Mouse (Mus musculus) left cerebral cortex, postnatal 25 days (tissue): ENCODE measurements around the gene Nfe2. TPM values are rescaled to one million over a fixed set of nuclear protein-coding genes. Genes with fewer than 3 reads are reported as not detected.

Experiments
- DNase-seq, 2 experiments: peaks; one replicate each; pipeline ENCODE4 v3.0.0; 2022; ENCODE audit warnings: low spot score in 2 of 2, mixed read lengths in 1 of 2
- intact Hi-C: fragments of 180-260 bp; cut with DNase I; formaldehyde crosslinking; loops from one replicate; pipeline ENCODE4 v1.15.1; 2025
- microRNA-seq, 2 experiments: library from miRNA; unstranded; fragments of <30 nt; microRNA quantifications; one replicate each; pipeline ENCODE4 v1.2.0; 2022
- total RNA-seq, 2 experiments: library from RNA; stranded (reverse); gene quantifications; 2 replicates each; pipeline ENCODE4 v1.2.3; 2021

The Nfe2 gene
- total RNA-seq, 2 experiments from 2014 or later: not detected

- intact Hi-C loops: no loop called here
- no peak for DNase-seq
Measured at GRCm38 (mm10) chr15:103237295-103237694, 20.9 kb downstream of the Nfe2 start.

GRCm38 (mm10) chr15:103233119-103233518 is 25.1 kb downstream of the Nfe2 start:
- DNase-seq: peak; percentile 31 to 77
- intact Hi-C loops: no loop called here

GRCm38 (mm10) chr15:103228904-103229303 is 29.3 kb downstream of the Nfe2 start:
- intact Hi-C loops: no loop called here
- DNase-seq: no peak

- no peak for DNase-seq
- intact Hi-C loops: no loop called here
Measured at GRCm38 (mm10) chr15:103227572-103227971, 30.6 kb downstream of the Nfe2 start.

- DNase-seq: no peak
- intact Hi-C loops: no loop called here
Measured at GRCm38 (mm10) chr15:103227022-103227421, 31.2 kb downstream of the Nfe2 start.

- intact Hi-C loops: no loop called here
- no peak for DNase-seq
Measured at GRCm38 (mm10) chr15:103224161-103224560, 34.0 kb downstream of the Nfe2 start.

- DNase-seq: no peak
- intact Hi-C loops: no loop called here
Measured at GRCm38 (mm10) chr15:103221386-103221785, 36.8 kb downstream of the Nfe2 start.

GRCm38 (mm10) chr15:103220785-103221184 is 37.4 kb downstream of the Nfe2 start:
- no peak for DNase-seq
- intact Hi-C loops: no loop called here

- no peak for DNase-seq
- intact Hi-C loops: no loop called here
Measured at GRCm38 (mm10) chr15:103216052-103216451, 42.2 kb downstream of the Nfe2 start.

GRCm38 (mm10) chr15:103214971-103215907 is 43.0 kb downstream of the Nfe2 start:
- intact Hi-C loops: no loop called here
- DNase-seq: peak; percentile 90 to 94

- DNase-seq: peak in 1 of 2 experiments; percentile 30
- intact Hi-C loops: no loop called here
Measured at GRCm38 (mm10) chr15:103214149-103214548, 44.1 kb downstream of the Nfe2 start.

- peak in 1 of 2 experiments; percentile 12 for DNase-seq
- intact Hi-C loops: loop anchor here (5.0 kb wide), 1 partner anchor 37 kb away; the partner anchor contains the start of gene Hnrnpa1
Measured at GRCm38 (mm10) chr15:103205156-103205555, 53.0 kb downstream of the Nfe2 start.

GRCm38 (mm10) chr15:103202088-103202793 is 56.0 kb downstream of the Nfe2 start:
- no peak for DNase-seq
- intact Hi-C loops: no loop called here

Small RNAs within 50 kb of the gene (microRNA-seq; reads per million reads assigned to microRNA genes)
- 88.0 to 188 reads per million in 2 experiments for gene Mir148b

Other genes starting within 250 kb of the Nfe2 start
- gene Hoxc4, start 239.5 kb downstream of the Nfe2 start, total RNA-seq: not detected
- gene Smug1, start 91.3 kb downstream of the Nfe2 start, total RNA-seq: 10 to 100 TPM; 19.2 to 20.9 TPM
- 100 to 1,000 TPM; 173 to 187 TPM for gene Cbx5, start 18.6 kb downstream of the Nfe2 start, total RNA-seq
- gene Hnrnpa1, start 18.0 kb downstream of the Nfe2 start, total RNA-seq: 100 to 1,000 TPM; 218 to 219 TPM
- gene Copz1, start 14.3 kb upstream of the Nfe2 start, total RNA-seq: 100 to 1,000 TPM; 101 to 102 TPM
- gene Gpr84, start 52.2 kb upstream of the Nfe2 start, total RNA-seq: under 1 TPM; 0.69 to 0.94 TPM
- 10 to 100 TPM; 62.4 to 64.8 TPM for gene Zfp385a, start 81.7 kb upstream of the Nfe2 start, total RNA-seq
- 1 to 10 TPM; 2.3 to 5.4 TPM for gene Itga5, start 108.4 kb upstream of the Nfe2 start, total RNA-seq
- gene Gtsf1, start 172.1 kb upstream of the Nfe2 start, total RNA-seq: under 1 TPM in 1 of 2 experiments, not detected in 1; 0.73 TPM
- gene Gtsf2, start 190.1 kb upstream of the Nfe2 start, total RNA-seq: not detected
- gene Nckap1l, start 195.4 kb upstream of the Nfe2 start, total RNA-seq: 10 to 100 TPM; 10.6 to 11.5 TPM
- 100 to 1,000 TPM; 124 to 227 TPM for gene Pde1b, start 244.6 kb upstream of the Nfe2 start, total RNA-seq